Mouse (Mus musculus) liver, embryonic 14.5 days (tissue): ENCODE measurements at regions not wholly inside any gene's neighbourhood (a gene's known extent, or its start where the extent isn't known, plus 50 kb on each side); places are given as distances from the start of the nearest gene placed in this dataset.

Experiments
- ATAC-seq: fragments of 200-750 bp; cut with Nextera tagmentation; 2 replicates; pipeline ENCODE4 v1.8.0; 2017; ENCODE audit warnings: moderate number of reproducible peaks, mild to moderate bottlenecking, moderate library complexity; ENCODE audit not compliant: insufficient read depth
- DNase-seq, 3 experiments: peaks; one replicate each; pipeline ENCODE4 v3.0.0-alpha.2; 2012 to 2013; ENCODE audit warnings: low read depth in 3 of 3, low spot score in 3 of 3
- H3K27ac ChIP-seq: fragments of 300-500 bp; sonication (generic); 2 replicates; pipeline ENCODE4 v1.5.1; 2014; ENCODE audit warnings: moderate library complexity, mild to moderate bottlenecking, control low read depth, inconsistent platforms
- H3K27me3 ChIP-seq: fragments of 300-500 bp; sonication (generic); 2 replicates; pipeline ENCODE4 v1.6.1; 2014; ENCODE audit warnings: mild to moderate bottlenecking, low read length, moderate library complexity; ENCODE audit not compliant: control insufficient read depth, insufficient read depth
- H3K36me3 ChIP-seq: fragments of 300-500 bp; sonication (generic); replicated peaks from 2 replicates; pipeline ENCODE4 v1.6.1; 2014; ENCODE audit warnings: low read depth; ENCODE audit not compliant: control insufficient read depth, insufficient read depth
- H3K4me1 ChIP-seq, 2 experiments: fragments of 200-500 bp in 1 of 2; fragments of 300-500 bp in 1 of 2; sonication (generic) in 1 of 2; replicated peaks; 2 replicates each; pipeline ENCODE4 v1.6.1; 2012 to 2014; ENCODE audit warnings: antibody characterized with exemption in 1 of 2, inconsistent platforms in 1 of 2, low read length in 1 of 2; ENCODE audit not compliant: control insufficient read depth in 2 of 2, insufficient read depth in 2 of 2
- H3K4me2 ChIP-seq: fragments of 300-500 bp; sonication (generic); 2 replicates; pipeline ENCODE4 v1.6.1; 2014; ENCODE audit warnings: low read depth, mild to moderate bottlenecking, control low read depth, moderate library complexity
- H3K4me3 ChIP-seq, 2 experiments: fragments of 200-500 bp in 1 of 2; fragments of 300-500 bp in 1 of 2; sonication (generic) in 1 of 2; 2 replicates each; pipeline ENCODE4 v1.5.1; 2012 to 2014; ENCODE audit warnings: low read depth in 2 of 2, low read length in 2 of 2, mild to moderate bottlenecking in 2 of 2, control low read depth in 1 of 2, inconsistent platforms in 1 of 2, moderate library complexity in 1 of 2; ENCODE audit not compliant: insufficient read depth in 1 of 2
- H3K9ac ChIP-seq: fragments of 300-500 bp; sonication (generic); replicated peaks from 2 replicates; pipeline ENCODE4 v1.6.1; 2014; ENCODE audit warnings: mild to moderate bottlenecking, control low read depth, moderate library complexity
- H3K9me3 ChIP-seq: fragments of 300-500 bp; sonication (generic); 2 replicates; pipeline ENCODE4 v1.6.1; 2016; ENCODE audit warnings: low read length, mixed read lengths; ENCODE audit not compliant: control insufficient read depth
- CTCF ChIP-seq: IDR thresholded peaks from 2 replicates; pipeline ENCODE4 v1.5.1; 2016; ENCODE audit warnings: antibody characterized with exemption, low read depth, control low read depth
- EP300 ChIP-seq: IDR thresholded peaks from 2 replicates; pipeline ENCODE4 v1.6.1; 2016; ENCODE audit warnings: antibody characterized with exemption, low read depth
- WGBS: fragments of 180-500 bp; shearing (Covaris S2); extraction: QIAGEN DNeasy Blood & Tissue Kit; methylation state at CpG from one replicate; pipeline ENCODE4 v1.1.7; 2014; ENCODE audit not compliant: insufficient replicate concordance; 5-methylcytosine and 5-hydroxymethylcytosine counted together

GRCm38 (mm10) chr15:54050711-54051110 is 166.0 kb downstream of the Gm7489 start:
- Histone ChIP-seq H3K9me3 (no peaks in the 10 kb centered on the region), H3K36me3 (no peaks in the 10 kb centered on the region), H3K4me2 (no peak overlapping the region), H3K4me3 (no peak overlapping the region), H3K4me1 (no peaks in the 10 kb centered on the region), H3K27ac (no peak overlapping the region), H3K27me3 (no peaks in the 10 kb centered on the region), H3K9ac (no peak overlapping the region)
- ATAC-seq (no peak), DNase-seq (no peak)
- 56% methylated on average over 2 of the region's 2 CpGs for WGBS
- no peak for TF ChIP-seq EP300
- no peak for TF ChIP-seq CTCF

GRCm38 (mm10) chr15:54070005-54070634 is 185.4 kb downstream of the Gm7489 start:
- DNase-seq: peak in 2 of 3 experiments; percentile 0 to 4
- no peak for ATAC-seq

GRCm38 (mm10) chr15:54071732-54072131 is 187.0 kb downstream of the Gm7489 start:
- TF ChIP-seq EP300 (no peak), CTCF (no peak)
- H3K4me3 ChIP-seq: no peak overlapping the region
- 21% methylated on average over 8 of the region's 8 CpGs for WGBS
- no peaks in the 10 kb centered on the region for H3K36me3 ChIP-seq
- no peak overlapping the region for H3K27ac ChIP-seq
- no peak for DNase-seq
- no peak overlapping the region for H3K9ac ChIP-seq
- H3K27me3 ChIP-seq: no peaks in the 10 kb centered on the region
- H3K9me3 ChIP-seq: no peaks in the 10 kb centered on the region
- no peak overlapping the region for H3K4me2 ChIP-seq
- ATAC-seq: no peak
- H3K4me1 ChIP-seq: no peaks in the 10 kb centered on the region

More at GRCm38 (mm10) chr15:54070005-54070634, 185.4 kb downstream of the Gm7489 start:
- Histone ChIP-seq H3K4me3 (no peak overlapping the region), H3K9me3 (no peaks in the 10 kb centered on the region), H3K36me3 (no peaks in the 10 kb centered on the region), H3K4me1 (no peaks in the 10 kb centered on the region), H3K4me2 (no peak overlapping the region), H3K27ac (no peak overlapping the region), H3K9ac (no peak overlapping the region), H3K27me3 (no peaks in the 10 kb centered on the region)
- peak; percentile 91 for TF ChIP-seq CTCF
- no peak for TF ChIP-seq EP300
- WGBS: 38% methylated on average over 9 of the region's 9 CpGs

- DNase-seq (no peak), ATAC-seq (no peak)
- TF ChIP-seq EP300 (no peak), CTCF (no peak)
- H3K9me3 ChIP-seq: no peaks in the 10 kb centered on the region
- no peak overlapping the region for H3K9ac ChIP-seq
- no peaks in the 10 kb centered on the region for H3K27me3 ChIP-seq
- H3K36me3 ChIP-seq: no peaks in the 10 kb centered on the region
- H3K4me3 ChIP-seq: no peak overlapping the region
- 68% methylated on average over 1 of the region's 1 CpGs for WGBS
- no peaks in the 10 kb centered on the region for H3K4me1 ChIP-seq
- H3K4me2 ChIP-seq: no peak overlapping the region
- H3K27ac ChIP-seq: no peak overlapping the region
These were observed 206.6 kb downstream of the Gm7489 start for GRCm38 (mm10) chr15:54091301-54091700.

GRCm38 (mm10) chr15:54092386-54092785 is 207.7 kb downstream of the Gm7489 start:
- H3K9ac ChIP-seq: no peak overlapping the region
- H3K9me3 ChIP-seq: no peaks in the 10 kb centered on the region
- TF ChIP-seq CTCF (no peak), EP300 (no peak)
- WGBS: 68% methylated on average over 3 of the region's 3 CpGs
- H3K4me3 ChIP-seq: no peak overlapping the region
- no peak overlapping the region for H3K27ac ChIP-seq
- H3K4me1 ChIP-seq: no peaks in the 10 kb centered on the region
- H3K27me3 ChIP-seq: no peaks in the 10 kb centered on the region
- DNase-seq (no peak), ATAC-seq (no peak)
- H3K4me2 ChIP-seq: no peak overlapping the region
- H3K36me3 ChIP-seq: no peaks in the 10 kb centered on the region
